Mouse (Mus musculus): ENCODE results near the gene Caskin1.

DNA sequence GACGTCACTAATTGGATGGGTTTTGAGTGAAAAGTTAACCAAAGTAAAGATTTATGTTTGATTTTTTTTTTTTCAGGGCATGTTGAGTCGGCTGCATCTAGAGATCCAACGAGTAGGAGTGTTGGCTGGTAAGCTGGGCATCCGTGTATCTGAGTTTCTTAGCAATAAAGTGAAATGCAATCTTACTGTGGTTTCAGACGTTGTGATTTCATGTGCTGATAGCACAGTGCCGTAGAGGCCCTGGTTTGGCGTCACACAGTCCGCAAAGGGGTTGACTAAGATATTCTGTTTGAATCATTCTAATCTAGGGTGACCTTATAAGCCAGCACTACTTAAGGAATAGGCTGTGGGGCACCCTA, 40.1 kb downstream of the Caskin1 start:
- TF ChIP-seq CTCF (IDR thresholded peaks at IDR 0.05; ENCODE audit: control insufficient read depth, insufficient read depth, low read length) (no peak), POLR2A (IDR thresholded peaks at IDR 0.05; ENCODE audit: borderline replicate concordance, control insufficient read depth, low read depth, low read length) (no peak)
